Mouse (Mus musculus) C2C12 (cell line): ENCODE results near the gene Rab6a. TPM values are rescaled to one million over a fixed set of nuclear protein-coding genes. Genes with fewer than 3 reads are reported as not detected.

Experiments
- H3K27me3 ChIP-seq: one replicate; pipeline ENCODE4 v1.6.1; 2011; ENCODE audit not compliant: control insufficient read depth, insufficient read depth, insufficient read length
- H3K36me3 ChIP-seq: one replicate; pipeline ENCODE4 v1.6.1; 2011; ENCODE audit not compliant: control insufficient read depth, insufficient read depth
- H3K4me3 ChIP-seq: one replicate; pipeline ENCODE4 v1.5.1; 2011; ENCODE audit warnings: mild to moderate bottlenecking, control low read depth; ENCODE audit not compliant: poor library complexity, insufficient read depth, severe bottlenecking
- H3K79me2 ChIP-seq: one replicate; pipeline ENCODE4 v1.6.1; 2011; ENCODE audit not compliant: control insufficient read depth, insufficient read depth
- H3K79me3 ChIP-seq: one replicate; pipeline ENCODE4 v1.6.1; 2011; ENCODE audit warnings: low read depth, control low read depth
- H3ac ChIP-seq: one replicate; pipeline ENCODE3; 2011; ENCODE audit warnings: low read depth; ENCODE audit not compliant: control insufficient read depth, insufficient read length
- CEBPB ChIP-seq: IDR thresholded peaks from one replicate; pipeline ENCODE4 v1.6.1; 2011; ENCODE audit warnings: low read depth, mild to moderate bottlenecking, control low read depth, moderate library complexity
- CTCF ChIP-seq: IDR thresholded peaks from one replicate; pipeline ENCODE4 v1.5.1; 2011; ENCODE audit not compliant: control insufficient read depth, insufficient read depth, insufficient read length
- FOSL1 ChIP-seq: IDR thresholded peaks from one replicate; pipeline ENCODE4 v1.8.0; 2011; ENCODE audit warnings: mild to moderate bottlenecking, low read length; ENCODE audit not compliant: poor library complexity, insufficient read depth, severe bottlenecking
- MAX ChIP-seq: IDR thresholded peaks from one replicate; pipeline ENCODE4 v1.6.1; 2011; ENCODE audit warnings: mild to moderate bottlenecking, control low read depth
- MYOD1 ChIP-seq: IDR thresholded peaks from one replicate; pipeline ENCODE4 v1.6.1; 2011; ENCODE audit warnings: low read depth; ENCODE audit not compliant: control insufficient read depth, insufficient read length
- MYOG ChIP-seq: IDR thresholded peaks from one replicate; pipeline ENCODE4 v1.6.1; 2011; ENCODE audit not compliant: control insufficient read depth, insufficient read length; ENCODE audit errors: extremely low read depth
- USF1 ChIP-seq: IDR thresholded peaks from one replicate; pipeline ENCODE4 v1.6.1; 2011; ENCODE audit warnings: low read depth, mild to moderate bottlenecking, control low read depth, moderate library complexity
- polyA plus RNA-seq: library from polyadenylated mRNA; unstranded; fragments of >200 nt; fragmentation: generic; extraction: Trizol; gene quantifications from one replicate; pipeline ENCODE4 v1.2.1, GENCODE M21; 2012; ENCODE audit warnings: missing spikeins

The Rab6a gene
- polyA plus RNA-seq, 1 experiment = 37.5 TPM

DNA sequence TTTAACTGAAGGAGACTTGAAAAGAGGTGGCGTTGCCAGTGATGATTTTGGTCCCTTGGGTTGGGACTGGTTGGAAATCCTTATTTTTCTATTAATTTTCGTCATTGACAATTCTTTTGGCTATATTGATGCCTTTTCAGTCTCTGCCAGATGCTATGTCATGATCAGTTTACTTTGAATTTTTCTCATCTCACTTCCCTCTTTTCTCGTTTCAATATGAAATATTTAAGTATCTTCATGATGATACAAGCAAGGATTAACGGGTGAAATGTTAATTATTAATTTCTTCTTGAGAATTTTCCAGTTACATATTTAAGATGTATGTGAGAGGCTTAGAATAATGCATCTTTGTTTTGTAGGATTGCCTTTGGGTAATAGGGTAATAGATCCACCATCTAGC, 1.7 kb downstream of the Rab6a start:
- Histone ChIP-seq H3K79me3 (peaks cover 54% of the 10 kb centered on the region), H3K36me3 (no peaks in the 10 kb centered on the region), H3ac (peak overlapping the region; percentile 71), H3K79me2 (peaks cover 63% of the 10 kb centered on the region), H3K27me3 (no peaks in the 10 kb centered on the region), H3K4me3 (peak overlapping the region; percentile 79)
- TF ChIP-seq USF1 = no peak
- TF ChIP-seq CTCF = no peak
- no peak for TF ChIP-seq MYOD1
- TF ChIP-seq MYOG = no peak
- no peak for TF ChIP-seq CEBPB
- TF ChIP-seq MAX = no peak
- no peak for TF ChIP-seq FOSL1

DNA sequence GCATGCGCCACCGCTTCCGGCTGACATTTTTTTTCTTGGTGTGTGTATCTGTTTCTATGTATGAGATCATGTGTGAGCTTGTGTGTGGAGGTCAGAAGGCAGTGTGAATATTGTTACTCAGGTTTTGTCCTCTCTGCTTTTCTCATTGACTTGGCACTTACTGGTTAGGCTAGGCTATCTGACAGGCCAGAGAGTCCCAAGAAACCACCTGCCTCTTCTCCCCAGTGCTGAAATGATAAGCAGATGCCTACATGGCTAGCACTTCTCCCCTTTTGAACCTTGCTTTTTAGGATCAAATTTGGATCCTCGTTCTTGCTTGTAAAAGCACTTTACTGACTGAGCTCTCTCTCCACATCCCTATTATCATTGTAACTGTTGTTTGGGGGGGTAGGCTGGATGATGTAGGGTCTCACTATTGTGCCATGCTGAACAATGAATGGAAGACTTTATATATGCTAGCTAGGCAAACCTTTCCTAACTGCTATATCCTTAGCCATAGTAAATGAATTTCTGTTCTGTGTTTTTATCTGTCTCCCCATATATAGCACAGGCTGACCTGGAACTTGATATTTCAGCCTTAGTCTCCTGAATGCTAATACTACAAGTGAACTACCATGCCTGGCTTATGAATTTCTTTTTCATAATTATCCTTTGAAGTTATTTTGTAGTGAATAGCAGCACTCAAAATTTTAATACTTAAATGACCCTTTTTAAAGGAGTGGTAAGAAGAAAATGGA, 9.1 kb downstream of the Rab6a start:
- no peak for TF ChIP-seq CEBPB
- no peak for TF ChIP-seq MYOG
- no peak for TF ChIP-seq MAX
- TF ChIP-seq MYOD1 = no peak
- no peak for TF ChIP-seq USF1
- TF ChIP-seq CTCF = no peak
- no peak for TF ChIP-seq FOSL1
- Histone ChIP-seq H3ac (no peak overlapping the region), H3K79me2 (peaks cover 99% of the 10 kb centered on the region), H3K4me3 (no peak overlapping the region), H3K79me3 (peaks cover 89% of the 10 kb centered on the region), H3K27me3 (no peaks in the 10 kb centered on the region), H3K36me3 (no peaks in the 10 kb centered on the region)

DNA sequence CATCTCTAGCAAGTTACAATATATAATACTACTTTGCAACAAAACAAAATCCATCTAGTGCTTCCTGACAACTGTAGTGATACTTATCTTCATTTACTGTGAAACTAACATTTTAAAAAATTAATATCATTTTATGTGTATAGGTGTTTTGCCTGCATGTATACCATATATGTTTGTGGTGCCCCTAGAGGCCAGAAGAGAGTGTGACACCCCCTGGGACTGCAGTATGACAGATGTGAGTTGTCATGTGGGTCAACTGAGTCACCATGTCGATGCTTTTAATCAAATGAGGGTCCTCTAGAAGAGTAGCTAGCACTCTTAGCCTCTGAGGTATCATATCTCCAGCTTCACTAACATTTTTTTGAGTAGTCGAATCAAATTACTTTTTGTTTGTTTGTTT, 15.1 kb downstream of the Rab6a start:
- Histone ChIP-seq H3K79me3 (peaks cover 71% of the 10 kb centered on the region), H3K36me3 (peaks cover 3% of the 10 kb centered on the region), H3ac (no peak overlapping the region), H3K79me2 (peaks cover 86% of the 10 kb centered on the region), H3K4me3 (no peak overlapping the region), H3K27me3 (no peaks in the 10 kb centered on the region)
- TF ChIP-seq MAX (no peak), MYOD1 (no peak), CEBPB (no peak), CTCF (no peak), MYOG (no peak), FOSL1 (no peak), USF1 (no peak)

- H3K36me3 ChIP-seq = peaks cover 22% of the 10 kb centered on the region
- TF ChIP-seq CTCF (no peak), MYOD1 (no peak), CEBPB (no peak), USF1 (no peak), FOSL1 (no peak), MAX (no peak), MYOG (no peak)
- peaks cover 65% of the 10 kb centered on the region for H3K79me2 ChIP-seq
- no peak overlapping the region for H3ac ChIP-seq
- H3K4me3 ChIP-seq = no peak overlapping the region
- no peaks in the 10 kb centered on the region for H3K27me3 ChIP-seq
- H3K79me3 ChIP-seq = peaks cover 52% of the 10 kb centered on the region
These were observed 17.3 kb downstream of the Rab6a start for GRCm38 (mm10) chr7:100624538-100624937.

DNA sequence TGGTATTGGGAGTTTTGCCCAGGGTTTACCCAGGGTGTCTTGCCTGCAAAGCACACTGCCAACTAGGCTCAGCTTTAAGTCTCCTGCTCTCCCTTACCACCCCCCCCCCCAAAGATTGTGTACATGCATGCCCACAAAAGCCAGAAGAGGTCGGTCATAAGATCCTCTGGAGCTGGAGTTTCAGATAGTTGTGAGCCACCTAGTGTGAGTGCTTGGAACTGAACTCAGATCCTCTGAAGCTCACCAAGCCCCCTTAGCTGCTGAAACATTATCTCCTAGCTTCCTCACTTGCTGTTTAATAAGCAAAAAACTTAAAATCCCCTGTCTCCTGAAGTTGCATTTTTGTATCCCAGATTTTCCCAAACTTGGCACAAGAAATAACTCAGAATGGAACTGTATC, 30.4 kb downstream of the Rab6a start:
- Histone ChIP-seq H3ac (no peak overlapping the region), H3K27me3 (no peaks in the 10 kb centered on the region), H3K79me3 (no peaks in the 10 kb centered on the region), H3K79me2 (no peaks in the 10 kb centered on the region), H3K36me3 (peaks cover 40% of the 10 kb centered on the region), H3K4me3 (no peak overlapping the region)
- TF ChIP-seq CEBPB (no peak), FOSL1 (no peak), MYOD1 (no peak)
